Mouse (Mus musculus) cerebellum, adult 9-11 months (tissue): Measurements from ENCODE around the gene Jun.

ENCODE experiments used
- DNase-seq: peaks from one replicate; pipeline ENCODE4 v3.0.0; 2022

The Jun gene

DNA sequence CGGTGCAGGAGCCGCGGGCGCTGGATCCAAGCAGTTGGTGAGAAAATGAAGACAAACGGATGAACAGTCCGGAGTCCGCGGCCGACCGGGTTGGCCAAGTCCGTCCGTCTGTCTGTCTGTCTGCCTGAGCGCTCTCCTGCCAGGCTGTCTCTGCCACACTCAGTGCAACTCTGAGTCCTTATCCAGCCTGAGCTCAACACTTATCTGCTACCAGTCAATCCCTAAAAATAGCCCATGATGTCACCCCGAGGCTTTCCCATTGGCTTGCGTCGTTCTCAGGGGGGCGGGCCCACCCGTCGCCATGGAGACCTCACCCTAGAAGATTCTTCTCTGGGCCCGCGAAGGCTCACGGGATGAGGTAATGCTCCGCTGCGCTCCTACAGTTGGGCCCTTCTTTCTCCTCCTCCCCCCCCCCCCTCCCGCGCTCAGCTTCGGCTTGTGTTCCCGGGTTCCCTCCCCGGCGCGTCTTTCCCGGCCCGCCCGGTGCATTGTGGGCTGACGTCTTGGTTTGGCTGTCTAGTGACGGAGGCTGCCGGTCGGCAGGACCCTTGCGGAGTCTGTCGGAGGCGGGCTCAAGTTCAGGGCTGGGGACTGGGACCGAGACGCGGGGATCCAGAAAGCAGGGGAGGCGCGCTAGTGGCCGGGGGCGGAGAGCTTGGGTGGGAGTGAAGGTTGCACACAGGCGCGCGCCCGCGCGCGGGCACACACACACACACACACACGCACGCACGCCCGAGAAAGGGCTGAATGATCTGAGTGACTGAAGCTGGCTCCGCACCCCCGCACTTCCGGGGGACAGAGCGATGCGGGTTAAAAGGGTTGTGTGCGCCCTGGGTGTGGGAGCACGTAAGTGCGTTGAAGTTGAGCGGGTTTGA lies at the start of gene Jun:
TSS of gene Jun (minus strand) at position 198 of the 875 bp plus-strand sequence.
- peak; percentile 100 for DNase-seq

DNA sequence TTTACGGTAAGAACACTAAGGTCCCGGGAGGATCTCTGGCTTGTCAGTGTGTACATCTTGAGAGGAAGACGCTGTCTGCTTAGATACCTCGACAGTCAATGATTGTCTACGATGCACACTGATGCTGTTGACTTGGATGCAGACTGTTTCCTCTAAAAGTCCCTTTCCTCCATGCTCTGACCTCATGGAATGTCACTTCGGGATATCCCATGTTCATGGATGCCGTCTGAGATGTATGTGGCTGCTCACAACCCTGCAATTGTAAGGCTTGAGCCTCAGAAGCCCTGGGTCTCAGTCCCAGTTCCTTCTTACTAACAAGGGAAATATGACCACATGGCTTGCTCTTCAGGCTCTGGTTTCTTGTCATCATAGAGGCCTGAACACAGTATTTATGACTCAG lies 49.7 kb upstream of the Jun start:
- no peak for DNase-seq

DNA sequence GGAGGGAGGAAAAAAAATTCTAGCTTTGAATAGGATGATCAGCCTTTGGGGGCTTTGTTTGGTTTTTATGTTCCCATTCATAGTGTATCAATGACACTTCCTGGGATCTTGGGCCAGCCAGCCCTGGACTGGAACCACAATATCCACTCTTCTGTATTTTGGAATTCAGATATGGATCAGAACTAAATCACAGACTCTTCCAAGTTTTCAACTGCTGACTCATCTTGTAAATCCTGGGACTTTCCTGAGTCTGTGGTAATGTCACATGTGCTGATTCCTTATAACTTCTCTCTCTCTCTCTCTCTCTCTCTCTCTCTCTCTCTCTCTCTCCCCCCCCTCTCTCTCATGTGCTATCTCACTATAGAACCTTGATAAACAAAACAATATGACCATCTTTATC lies 48.7 kb upstream of the Jun start:
- DNase-seq, result no peak

DNA sequence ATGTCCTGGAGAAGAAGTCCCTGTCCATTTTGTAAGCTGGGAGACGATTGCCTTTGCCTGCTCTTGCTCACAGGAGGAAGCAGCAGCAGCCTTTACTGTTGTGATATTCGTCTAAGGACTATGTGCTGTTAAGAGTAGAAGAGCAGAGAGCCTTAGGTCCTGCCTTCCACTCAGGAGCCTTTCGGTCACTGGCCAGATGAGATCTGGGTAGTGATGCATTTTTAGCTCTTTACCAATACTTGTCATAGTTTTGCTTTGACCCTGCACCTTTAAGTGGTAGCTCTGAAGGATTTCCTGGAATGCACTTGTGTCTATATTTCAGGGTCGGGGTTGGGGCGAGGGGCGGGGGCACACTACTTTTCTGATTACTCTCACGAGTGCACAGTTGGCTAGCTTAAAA lies 47.4 kb upstream of the Jun start:
- DNase-seq, result no peak

DNA sequence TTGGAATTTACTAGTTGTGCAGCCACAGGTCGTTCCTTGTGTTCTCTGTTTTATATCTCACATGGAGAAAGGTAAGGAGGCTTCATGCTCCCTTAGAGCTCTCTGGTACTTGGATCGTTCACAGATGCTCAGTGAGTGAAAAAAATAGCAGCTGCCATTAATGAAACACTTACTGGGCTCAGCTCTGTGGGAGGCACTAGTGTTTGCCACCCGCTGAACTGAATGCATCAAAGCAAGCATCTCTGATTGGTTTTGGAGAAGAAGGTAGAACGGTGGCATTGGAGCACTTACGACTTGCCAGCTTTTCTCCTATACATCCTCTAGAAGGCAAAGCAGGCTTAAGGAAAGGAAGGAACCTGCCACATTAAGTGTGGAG lies 46.7 kb upstream of the Jun start:
- DNase-seq, result no peak

DNA sequence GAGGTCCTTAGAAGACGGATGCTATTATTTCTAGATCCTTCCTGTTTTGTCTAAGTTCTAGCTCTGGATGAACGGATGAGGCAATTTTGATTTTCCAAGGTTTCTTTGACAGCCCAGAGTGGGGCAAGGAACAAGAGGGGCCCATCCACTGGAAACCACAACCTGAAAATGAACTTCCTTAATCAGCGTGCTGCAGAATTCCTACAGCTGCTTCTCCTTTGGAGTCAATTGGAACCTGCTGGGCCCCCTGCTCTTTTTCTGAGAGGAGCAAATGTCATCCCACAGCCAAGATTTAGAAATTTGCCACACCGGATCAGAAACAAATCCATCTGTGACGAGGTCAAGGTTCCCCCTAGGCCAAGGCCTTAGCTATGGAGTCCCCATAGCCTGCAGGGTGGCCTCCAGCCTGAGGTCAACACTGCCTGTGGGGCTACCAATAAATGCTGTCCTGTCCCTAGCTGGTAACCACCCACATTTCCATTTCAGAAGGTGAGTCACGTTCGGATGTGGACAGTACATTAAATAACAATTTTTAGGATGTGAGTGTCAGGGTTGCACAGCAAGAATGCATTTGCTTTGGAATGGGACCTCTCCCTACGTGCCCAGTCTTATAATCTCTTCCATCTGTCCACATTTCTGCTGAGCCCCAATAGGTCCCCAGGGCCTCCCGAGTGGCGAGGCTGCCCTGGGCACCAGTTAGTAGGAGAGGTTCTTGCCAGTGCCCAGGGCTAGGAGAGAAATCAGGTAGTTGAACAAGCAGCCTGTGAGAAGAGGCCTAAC lies 46.1 kb upstream of the Jun start:
- no peak for DNase-seq

DNA sequence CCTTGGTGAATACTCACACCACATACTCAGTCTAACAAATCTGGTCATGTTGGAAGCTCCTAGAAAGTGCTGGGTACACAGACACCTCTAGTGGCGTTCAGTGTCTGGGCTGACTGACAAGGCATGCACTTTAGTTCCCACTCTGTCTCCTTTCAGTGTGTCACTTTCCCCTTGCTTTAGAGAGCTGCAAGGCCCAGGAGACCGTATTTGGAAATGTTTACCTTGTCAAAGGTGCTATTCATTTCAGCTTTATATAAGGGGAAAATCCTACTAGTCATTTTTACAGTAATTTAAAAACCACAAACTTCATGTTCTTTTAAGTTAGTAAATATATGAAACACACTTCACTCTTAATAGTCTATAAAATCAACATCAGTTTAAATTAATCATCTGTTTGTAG lies 44.7 kb upstream of the Jun start:
- no peak for DNase-seq

DNA sequence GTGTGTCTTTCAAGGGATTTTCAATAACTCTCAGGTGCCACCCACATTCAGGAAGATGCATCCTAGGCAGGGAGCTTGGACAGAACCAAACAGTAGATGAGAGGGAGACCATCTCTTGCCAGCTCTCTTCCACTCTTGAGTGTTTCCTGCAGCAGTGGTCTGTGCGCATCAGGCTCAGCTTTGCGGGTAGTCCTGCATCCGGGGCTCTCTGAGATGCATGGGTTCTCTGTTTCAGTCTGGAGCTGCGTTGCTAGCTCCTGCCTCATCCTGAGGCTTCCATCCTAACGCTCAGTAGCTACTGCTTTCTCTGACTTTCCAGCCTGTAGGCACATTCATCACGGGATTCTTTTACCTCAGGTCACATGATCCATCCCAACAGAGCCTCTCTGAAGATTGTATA lies 43.9 kb upstream of the Jun start:
- DNase-seq, result no peak

DNA sequence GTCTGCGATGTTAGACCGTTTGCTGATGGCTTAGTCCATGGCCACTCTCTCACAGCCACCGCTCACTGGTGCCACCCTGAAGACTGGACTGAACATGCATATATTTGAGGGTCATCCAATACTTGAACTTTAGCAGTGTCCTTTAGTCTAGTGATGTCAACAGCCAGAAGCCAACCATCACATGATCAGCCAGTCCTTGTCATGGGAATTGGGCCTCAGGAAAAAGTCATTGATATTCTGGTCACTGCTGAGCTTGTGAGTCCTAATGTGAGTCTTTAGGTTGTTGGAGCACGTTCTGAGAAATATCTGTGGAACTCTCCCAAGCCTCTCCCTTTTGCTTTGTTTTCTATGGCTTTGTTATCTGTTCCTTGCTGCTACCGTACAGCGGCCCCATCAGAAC lies 43.3 kb upstream of the Jun start:
- DNase-seq, result no peak

DNA sequence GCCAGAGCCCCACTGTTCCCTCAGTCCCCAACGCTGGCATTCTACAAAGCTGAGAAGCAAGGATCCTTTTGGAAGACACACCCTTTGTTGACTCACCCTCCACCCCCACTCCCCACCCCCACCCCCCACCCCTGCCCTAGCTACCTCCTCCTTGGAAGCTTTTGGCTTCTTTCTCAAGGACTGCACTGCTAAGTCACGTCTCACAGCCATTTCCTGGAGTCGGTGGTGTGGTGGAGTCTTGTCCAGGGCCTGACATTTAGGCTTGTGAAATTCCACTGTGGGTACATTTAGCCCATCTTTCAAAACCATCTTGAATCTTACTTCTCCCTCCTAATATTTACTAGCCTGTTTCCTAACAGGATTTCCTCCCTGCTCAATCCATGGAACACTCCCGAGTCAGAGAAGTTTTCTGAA lies 42.7 kb upstream of the Jun start:
- DNase-seq, result no peak

DNA sequence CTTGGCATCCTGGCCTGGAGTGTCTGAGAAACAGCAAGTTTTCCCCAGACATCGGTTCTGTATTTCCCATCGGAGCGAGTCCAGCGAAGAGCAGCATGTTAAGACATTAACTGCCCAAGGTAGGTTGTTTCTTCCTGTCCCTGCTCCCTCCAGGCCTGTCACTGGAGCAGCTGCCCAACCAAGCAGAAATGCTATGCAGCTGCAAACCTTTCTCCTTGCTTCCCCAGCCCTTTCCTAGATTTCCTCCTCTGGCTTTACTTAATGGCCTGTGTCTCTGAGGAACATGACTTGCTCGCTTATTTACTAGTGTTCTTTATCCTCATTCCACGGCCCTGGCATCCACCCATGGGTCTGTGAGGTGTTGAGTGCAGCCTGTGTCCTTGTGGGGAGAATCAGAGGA lies 41.6 kb upstream of the Jun start:
- DNase-seq, result no peak

DNA sequence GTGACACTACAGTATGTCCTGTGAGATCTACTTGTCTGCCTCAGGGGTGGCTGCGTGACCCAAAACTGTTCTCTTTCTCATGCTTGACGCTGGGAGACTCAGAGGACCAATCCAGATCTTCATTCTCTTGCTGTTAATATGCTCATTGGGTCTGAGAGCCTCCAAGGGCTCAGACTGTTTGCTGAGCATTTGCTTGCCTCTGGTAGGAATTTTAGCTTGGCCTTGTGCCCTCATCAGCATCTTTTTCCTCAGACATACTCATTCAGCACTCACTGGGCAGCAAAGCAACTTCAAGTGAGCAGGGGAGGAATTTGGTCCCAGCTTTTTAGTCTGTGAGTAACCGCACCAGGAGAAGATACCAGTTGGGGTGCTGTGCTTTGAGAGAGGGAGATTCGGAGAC lies 40.5 kb upstream of the Jun start:
- DNase-seq, result no peak

DNA sequence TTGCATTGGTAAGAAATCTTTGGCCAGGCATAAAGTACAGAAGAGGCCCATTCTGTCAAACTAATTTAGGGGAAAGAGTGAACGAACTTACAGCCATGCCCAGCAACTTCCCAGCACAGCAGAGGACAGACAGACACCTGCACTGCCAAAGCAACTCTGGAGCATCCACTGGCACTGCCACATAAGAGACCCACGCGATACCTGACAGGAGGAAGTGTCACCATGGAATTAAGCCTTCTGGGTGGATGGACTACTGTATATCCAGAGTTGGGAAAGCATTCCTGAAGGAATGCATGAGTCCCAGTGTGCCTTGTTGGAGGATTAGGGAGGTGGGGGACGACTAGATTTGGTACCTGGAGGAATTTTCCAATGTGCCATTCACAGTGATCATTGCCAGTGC lies 39.5 kb upstream of the Jun start:
- DNase-seq, result no peak

DNA sequence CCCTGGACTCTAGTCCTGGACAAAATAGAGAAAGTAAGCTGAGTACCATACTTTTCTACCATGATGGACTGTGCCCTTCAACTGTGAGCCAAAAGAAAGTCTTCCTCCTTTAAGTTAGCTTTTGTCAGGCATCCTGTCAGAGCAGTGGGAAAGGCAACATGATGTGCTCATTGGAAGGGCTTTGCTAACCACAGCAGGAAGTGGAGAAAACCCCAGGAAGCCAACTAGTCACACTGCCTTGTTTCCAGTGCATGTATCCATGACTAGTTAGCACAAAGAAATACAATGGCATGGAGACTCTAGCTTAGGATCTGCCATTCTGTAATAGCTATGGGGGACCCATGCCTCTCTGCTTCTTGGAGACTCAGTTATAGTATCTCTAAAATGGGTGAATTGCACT lies 37.9 kb upstream of the Jun start:
- no peak for DNase-seq

DNA sequence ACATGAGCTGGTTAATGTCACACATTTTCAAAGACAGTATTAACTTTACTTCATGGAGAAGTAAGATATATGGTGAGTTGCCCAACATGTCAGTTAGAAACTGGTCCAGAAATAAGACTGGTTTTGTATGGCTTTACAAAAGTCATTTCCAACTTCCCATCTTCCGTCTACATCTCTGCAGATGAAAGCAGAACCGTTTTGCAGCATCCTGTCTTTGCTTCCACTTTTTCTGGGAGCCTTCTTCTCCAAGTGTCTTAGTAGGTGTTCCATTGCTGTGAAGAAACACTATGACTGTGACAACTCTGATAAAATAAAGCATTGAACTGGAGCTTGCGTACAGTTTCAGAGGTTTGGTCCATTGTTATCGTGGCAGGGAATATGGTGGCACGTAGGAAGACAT lies 37.0 kb upstream of the Jun start:
- no peak for DNase-seq

DNA sequence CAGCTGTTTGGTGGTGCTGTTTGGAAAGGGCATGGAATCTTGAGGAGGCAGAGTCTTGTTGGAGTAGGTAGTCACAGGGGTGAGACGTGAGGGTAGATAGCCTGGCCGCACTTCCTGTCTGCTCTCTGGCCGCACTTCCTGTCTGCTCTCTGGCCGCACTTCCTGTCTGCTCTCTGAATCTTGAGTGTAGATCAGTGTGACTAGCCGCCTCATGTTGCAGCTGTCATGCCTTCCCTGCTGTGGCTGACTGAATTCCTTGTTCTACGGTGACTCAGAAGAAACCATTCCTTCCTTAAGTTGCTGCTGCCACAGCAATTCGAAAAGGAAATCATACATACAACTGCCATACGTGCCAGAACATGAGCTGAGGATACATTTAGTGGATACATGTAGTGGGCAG lies 31.9 kb upstream of the Jun start:
- no peak for DNase-seq

DNA sequence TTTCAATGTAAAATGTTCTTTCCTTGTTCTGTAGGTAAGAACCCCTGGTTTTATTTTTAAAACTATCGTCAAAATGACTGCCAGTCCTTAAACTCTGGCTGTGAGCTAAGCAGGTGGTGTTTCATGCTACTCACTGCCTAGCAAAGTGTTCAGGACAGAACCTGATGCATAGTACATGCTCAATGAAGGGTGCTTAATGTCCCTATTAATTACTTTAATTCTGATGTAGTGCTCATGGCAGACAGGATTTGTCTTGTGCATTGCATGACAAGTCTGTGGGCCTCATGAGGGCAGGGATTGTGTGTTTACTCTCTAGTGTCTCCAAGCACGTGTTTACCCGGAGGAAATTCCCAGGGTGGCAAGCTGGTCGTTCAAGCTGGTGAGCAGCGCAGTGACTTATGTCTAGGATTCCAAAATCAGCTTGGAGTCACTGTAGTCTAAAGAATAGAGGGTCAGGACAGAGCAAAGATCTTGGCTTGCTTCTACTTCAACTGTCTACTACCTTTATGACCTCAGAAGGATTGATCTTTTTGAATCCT lies 31.2 kb upstream of the Jun start:
- no peak for DNase-seq

DNA sequence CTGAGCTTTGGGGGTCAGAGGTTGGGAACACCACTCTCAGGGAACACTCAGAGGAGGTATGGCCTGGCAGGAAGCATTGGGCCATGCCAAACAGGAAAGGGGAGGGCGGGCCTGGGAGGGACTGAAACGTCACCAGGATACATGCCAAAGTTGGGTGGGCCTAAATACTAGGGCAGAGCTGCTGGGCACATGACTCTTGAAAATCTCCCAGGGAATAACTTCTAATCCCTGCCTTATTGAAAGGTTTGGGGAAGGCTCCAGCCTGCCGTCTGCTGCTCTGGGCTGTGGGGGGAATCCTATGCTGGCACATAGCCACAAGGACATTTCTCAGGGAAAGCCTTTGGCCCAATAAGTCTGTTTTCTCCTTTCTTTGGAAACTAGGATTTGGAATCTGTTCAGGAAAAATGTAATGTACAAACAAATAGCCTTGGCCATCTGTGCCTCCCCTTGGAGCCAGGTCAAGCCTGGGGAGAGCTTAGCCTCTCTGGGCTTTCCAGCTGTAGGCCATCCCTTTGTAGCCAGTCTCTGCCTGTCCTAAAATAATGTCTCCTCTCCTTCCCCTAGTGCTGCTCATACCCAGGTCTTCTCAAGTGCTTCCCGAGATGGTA lies 30.6 kb upstream of the Jun start:
- peak; percentile 58 for DNase-seq

DNA sequence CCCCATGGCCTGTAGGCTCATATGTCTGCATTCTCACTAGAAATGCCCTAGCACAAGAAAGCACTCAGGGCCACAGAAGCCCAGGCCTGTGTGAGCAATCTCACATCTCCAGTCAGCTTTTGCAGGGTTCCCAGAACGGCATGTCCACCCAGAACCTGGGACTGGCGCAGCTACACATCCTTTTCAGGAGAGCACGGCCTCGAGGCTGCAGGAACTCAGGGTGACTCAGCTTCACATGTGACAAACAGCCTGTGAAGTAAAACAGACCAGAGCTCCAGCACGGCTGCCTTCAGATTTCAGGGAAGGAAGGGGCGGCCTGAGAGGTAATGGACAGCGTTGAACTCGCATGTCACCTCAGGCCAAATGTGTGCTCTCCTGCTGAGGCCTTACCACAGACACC lies 29.6 kb upstream of the Jun start:
- DNase-seq, result no peak

DNA sequence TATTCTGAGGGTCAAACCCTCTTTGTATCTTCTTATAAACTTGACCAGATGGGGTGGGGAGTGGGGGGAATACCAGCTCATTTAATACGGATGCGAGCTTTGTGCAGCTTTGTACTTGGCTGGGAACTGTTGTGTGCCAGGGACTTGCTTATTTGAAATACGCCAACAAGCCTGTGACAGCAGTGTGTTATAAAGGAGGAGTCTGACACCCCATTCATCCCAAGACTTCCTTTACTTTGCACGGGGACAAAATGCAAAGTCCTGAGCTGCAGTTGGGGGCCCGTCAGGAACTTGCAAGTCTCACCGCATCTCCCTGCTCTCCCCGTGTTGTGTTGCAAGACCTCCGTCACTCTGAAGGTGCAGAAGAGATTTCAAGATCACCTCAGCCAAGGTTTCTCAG lies 26.6 kb upstream of the Jun start:
- DNase-seq, result no peak

DNA sequence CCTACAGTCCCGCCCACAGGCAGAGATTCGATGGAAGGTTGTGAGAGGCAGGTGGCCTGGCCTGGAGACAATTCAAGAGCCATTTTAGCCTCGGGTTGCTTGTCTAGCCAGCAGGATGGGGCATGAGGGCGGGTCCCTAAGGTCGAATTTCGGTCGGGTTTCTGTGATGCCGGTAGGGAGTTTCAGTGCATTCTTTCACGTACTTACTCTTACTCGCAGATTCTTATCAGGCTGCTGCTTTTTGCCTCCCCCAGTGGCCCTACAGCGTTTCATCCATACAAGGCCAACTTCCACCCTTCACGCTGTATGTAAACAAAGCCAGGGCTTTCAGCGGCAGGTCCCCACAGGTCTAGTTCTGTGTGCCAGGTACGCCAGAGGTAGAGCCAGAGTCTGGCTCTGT lies 24.3 kb upstream of the Jun start:
- no peak for DNase-seq

DNA sequence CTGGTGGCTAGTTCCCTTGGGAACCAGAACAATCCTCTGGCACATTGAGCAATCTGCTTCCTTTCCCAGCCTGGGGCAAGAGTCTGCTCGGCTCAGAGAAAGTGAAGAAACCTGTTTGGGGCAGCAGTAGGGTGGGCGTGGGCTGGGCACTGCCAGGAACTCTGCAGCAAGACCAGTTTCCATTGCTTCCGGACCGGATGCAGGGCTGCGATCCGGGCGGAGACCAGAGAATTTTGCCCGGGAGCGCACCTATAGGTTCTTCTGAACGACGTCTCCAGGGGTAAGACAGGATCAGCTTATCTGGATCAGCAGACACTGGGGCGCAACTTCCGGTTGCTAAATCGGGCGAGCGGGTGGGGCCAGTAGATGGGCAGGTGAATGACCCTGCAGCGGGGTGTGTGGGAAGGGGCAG lies 23.6 kb upstream of the Jun start:
- no peak for DNase-seq

DNA sequence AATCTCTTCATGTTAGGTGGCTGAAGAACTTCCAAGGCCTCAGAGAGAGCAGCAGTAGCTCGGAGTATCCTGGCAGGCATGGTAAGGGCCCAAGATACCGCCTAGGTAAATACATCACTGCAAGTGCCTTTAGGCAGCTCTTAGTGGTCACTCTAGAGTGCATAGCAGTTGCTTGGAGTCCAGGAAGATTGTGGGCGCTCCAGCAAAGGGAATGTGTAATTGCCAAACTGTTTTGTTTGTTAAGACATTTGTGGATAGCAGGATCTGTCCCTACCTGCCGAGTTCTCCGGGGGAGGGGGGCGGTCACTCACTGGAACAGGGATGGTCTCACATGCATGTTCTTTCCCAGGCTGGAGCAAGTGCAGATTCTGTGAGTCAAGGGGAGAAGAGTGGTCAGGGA lies 22.3 kb upstream of the Jun start:
- DNase-seq, result no peak

DNA sequence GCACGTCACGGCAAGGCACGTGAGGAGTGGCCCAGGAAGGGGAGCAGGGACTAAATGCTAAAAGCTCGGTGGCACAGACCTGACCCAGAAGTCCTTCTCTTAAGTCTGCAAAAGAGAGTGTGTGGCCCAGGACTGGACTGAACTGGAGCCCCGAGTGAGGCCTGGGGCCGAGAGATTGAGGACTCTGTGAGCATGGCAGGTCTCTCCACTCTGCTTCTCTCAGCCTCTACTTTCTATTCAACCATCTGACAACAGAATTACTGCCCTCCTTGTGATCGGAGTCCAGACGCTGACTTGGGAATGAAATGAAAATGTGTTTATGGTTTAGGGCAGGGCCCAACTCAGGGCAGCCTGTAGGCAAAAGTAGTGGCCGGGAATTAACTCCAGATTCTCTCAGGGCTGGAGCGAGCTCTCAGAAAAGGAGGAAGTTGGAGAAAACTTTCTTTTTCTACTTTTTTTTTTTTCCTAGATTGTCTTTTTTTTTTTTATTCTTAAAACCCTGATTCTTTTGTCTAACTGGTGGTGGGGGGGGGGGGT lies 21.3 kb upstream of the Jun start:
- DNase-seq, result no peak
